Comparison of ENCODE assay signal across 32 mouse cellular contexts in the genomic region with DNA sequence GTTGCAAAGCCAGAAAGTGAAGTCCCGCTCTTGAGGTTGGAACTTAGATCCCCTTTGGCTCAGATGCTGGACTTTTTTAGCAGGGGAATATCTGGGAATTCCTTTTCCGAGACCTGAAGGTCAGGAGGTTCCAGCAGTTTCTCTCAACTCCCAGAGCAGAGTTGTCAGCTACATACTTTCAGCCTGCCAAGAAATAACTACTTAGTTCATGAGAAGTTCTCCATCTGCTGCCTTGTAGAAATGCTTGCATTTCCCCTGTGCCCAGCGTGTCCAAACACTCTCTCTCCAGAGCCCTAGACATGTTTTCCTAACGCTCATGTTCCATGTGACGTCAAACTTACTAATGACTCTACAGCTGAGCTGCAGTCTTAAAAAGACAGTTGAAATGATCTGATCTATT. TPM values are rescaled to one million over a fixed set of nuclear protein-coding genes. Genes with fewer than 3 reads are reported as not detected.
DNase-seq lines count a peak whose midpoint lies in the region; ATAC-seq lines count a peak whose summit lies in the region.
"Had no signal": no experiment of that assay in that cellular context is flagged by ENCODE, and none has a peak within 500 bp of the region (broad histone marks: within the 10 kb centered on the region; RNA-seq: fewer than 3 reads in every experiment).

No protein-coding gene starts in this region.

- H3K9me3 ChIP-seq in heart, embryonic 10.5 days = no peaks in the 10 kb centered on the region
- no peaks in the 10 kb centered on the region for H3K9me3 ChIP-seq in hindbrain, embryonic 11.5 days (ENCODE audit: control insufficient read depth, low read length)
- H3K9me3 ChIP-seq: limb, embryonic 15.5 days had no signal

- no peak overlapping the region for H3K9ac ChIP-seq in hindbrain, embryonic 11.5 days (ENCODE audit: low read depth, low read length)
- H3K9ac ChIP-seq: forebrain, postnatal 0 days; hindbrain, embryonic 14.5 days; limb, embryonic 15.5 days; liver, embryonic 14.5 days; lung, embryonic 14.5 days had no signal

- DNase-seq in adrenal gland, postnatal 10 days = peak; percentile 35
- no peak for DNase-seq in adrenal gland, adult 18-20 months (ENCODE audit: low spot score in 2 of 2)
- DNase-seq in heart, adult 8-10 months (ENCODE audit: low spot score) = peak; percentile 21
- DNase-seq in heart, embryonic 10.5 days (ENCODE audit: low spot score) = no peak
- DNase-seq in kidney, postnatal 10 days = peak; percentile 14
- DNase-seq in kidney, adult 8-10 months = no peak
- DNase-seq in hindbrain, embryonic 11.5 days (ENCODE audit: low spot score) = no peak
- DNase-seq: adrenal gland, postnatal 25 days; cerebellum, adult 9-11 months; forebrain, postnatal 0 days; heart, postnatal 14 days; kidney, adult 18-20 months; lung, embryonic 14.5 days; lung, postnatal 4 days; midbrain, embryonic 14.5 days; thymus, adult 18-20 months; thymus, postnatal 36 days had no signal

- no peak for ATAC-seq in hindbrain, embryonic 11.5 days (ENCODE audit: low FRiP score)
- ATAC-seq: activated CD4-positive, CD25-positive, alpha-beta regulatory T cell, adult 4 months; forebrain, postnatal 0 days; inflammation-experienced regulatory T-cells, adult 6 months had no signal

- H3K36me3 ChIP-seq in heart, embryonic 10.5 days = no peaks in the 10 kb centered on the region
- no peaks in the 10 kb centered on the region for H3K36me3 ChIP-seq in hindbrain, embryonic 11.5 days (ENCODE audit: control insufficient read depth, insufficient read depth, low read length)
- H3K36me3 ChIP-seq: limb, embryonic 15.5 days had no signal

- H3K27me3 ChIP-seq in heart, embryonic 10.5 days (ENCODE audit: insufficient read depth, poor library complexity, severe bottlenecking) = no peaks in the 10 kb centered on the region
- no peaks in the 10 kb centered on the region for H3K27me3 ChIP-seq in hindbrain, embryonic 11.5 days (ENCODE audit: control insufficient read depth, insufficient read depth, low read length)
- H3K27me3 ChIP-seq: limb, embryonic 15.5 days had no signal

- H3K4me1 ChIP-seq in heart, embryonic 10.5 days = no peaks in the 10 kb centered on the region; the same call in 1 of the 2 replicates
- no peaks in the 10 kb centered on the region for H3K4me1 ChIP-seq in hindbrain, embryonic 11.5 days (replicated peaks; ENCODE audit: control insufficient read depth, insufficient read depth, low read length)
- H3K4me1 ChIP-seq: limb, embryonic 15.5 days had no signal

- no peak overlapping the region for H3K4me3 ChIP-seq in heart, embryonic 10.5 days
- no peak overlapping the region for H3K4me3 ChIP-seq in hindbrain, embryonic 11.5 days (ENCODE audit: low read depth, low read length)
- H3K4me3 ChIP-seq: left cerebral cortex, adult 2 months; limb, embryonic 15.5 days had no signal

- H3K27ac ChIP-seq in heart, embryonic 10.5 days = no peak overlapping the region
- H3K27ac ChIP-seq in hindbrain, embryonic 11.5 days (ENCODE audit: low read depth, low read length) = no peak overlapping the region
- H3K27ac ChIP-seq: hindbrain, embryonic 14.5 days; left cerebral cortex, adult 2 months; limb, embryonic 15.5 days; liver, embryonic 14.5 days had no signal

- WGBS in heart, embryonic 10.5 days = 79% methylated on average over 5 of the region's 5 CpGs
- WGBS in hindbrain, embryonic 11.5 days = 86% methylated on average over 5 of the region's 5 CpGs

- no peak overlapping the region for H3K4me2 ChIP-seq in hindbrain, embryonic 11.5 days (replicated peaks; ENCODE audit: low read depth, low read length)
- H3K4me2 ChIP-seq: hindbrain, embryonic 14.5 days; limb, embryonic 15.5 days; lung, embryonic 14.5 days had no signal

RNA-seq across cellular contexts. Expression of gene Gm17581, which starts 0.6 kb away (rescaled TPM):
- total RNA-seq in adrenal gland, postnatal 10 days (2021) = not detected
- not detected for total RNA-seq in adrenal gland, adult 18-20 months (2021)
- total RNA-seq in heart, adult 8-10 months (2022) = not detected
- polyA plus RNA-seq in heart, embryonic 10.5 days (2016; fragmentation: Nextera tagmentation; extraction: Ambion mirVana) = not detected in 2 replicates
- polyA plus RNA-seq in hindbrain, embryonic 11.5 days (2014; fragmentation: Nextera tagmentation; extraction: Ambion mirVana) = not detected in 2 replicates
- total RNA-seq: adrenal gland, postnatal 25 days; common myeloid progenitor, adult 5-6 weeks; forebrain, postnatal 0 days; heart, adult 18-20 months; heart, postnatal 14 days; layer of hippocampus, postnatal 10 days; left cerebral cortex, adult 2 months; left cerebral cortex, postnatal 36 days; megakaryocyte-erythroid progenitor cell, adult 5-6 weeks had no signal
- polyA plus RNA-seq: activated CD4-positive, CD25-positive, alpha-beta regulatory T cell, adult 4 months; brain, embryonic 14.5 days; forebrain, embryonic 11.5 days; forebrain, postnatal 0 days; hindbrain, embryonic 14.5 days; inflammation-experienced regulatory T-cells, adult 6 months; limb, embryonic 15.5 days; liver, embryonic 14.5 days; lung, embryonic 14.5 days; midbrain, embryonic 14.5 days; neural tube, embryonic 11.5 days; spleen, adult 2 months had no signal

RNA-seq across cellular contexts. Expression of gene Edem2, which starts 5.8 kb away (rescaled TPM):
- 10 to 100 TPM; 32.0 to 39.6 TPM for total RNA-seq in adrenal gland, postnatal 10 days (2021)
- 10 to 100 TPM; 36.9 to 46.2 TPM for total RNA-seq in adrenal gland, adult 18-20 months (2021)
- total RNA-seq in heart, adult 8-10 months (2022) = 1 to 10 TPM; 5.7 to 7.8 (median 6.4) TPM
- polyA plus RNA-seq in heart, embryonic 10.5 days (2016; fragmentation: Nextera tagmentation; extraction: Ambion mirVana) = 31.5 and 34.4 TPM in 2 replicates
- polyA plus RNA-seq in hindbrain, embryonic 11.5 days (2014; fragmentation: Nextera tagmentation; extraction: Ambion mirVana) = 36.0 and 37.4 TPM in 2 replicates

RNA-seq across cellular contexts. Expression of gene Procr, which starts 15.8 kb away (rescaled TPM):
- total RNA-seq in adrenal gland, postnatal 10 days (2021) = 10 to 100 TPM; 20.6 to 34.4 TPM
- total RNA-seq in adrenal gland, adult 18-20 months (2021) = 100 to 1,000 TPM in 1 of 2 experiments, 10 to 100 TPM in 1; 44.9 to 104 TPM
- 1 to 10 TPM; 1.9 to 2.8 (median 2.3) TPM for total RNA-seq in heart, adult 8-10 months (2022)
- polyA plus RNA-seq in heart, embryonic 10.5 days (2016; fragmentation: Nextera tagmentation; extraction: Ambion mirVana) = 5.3 and 6.6 TPM in 2 replicates
- polyA plus RNA-seq in hindbrain, embryonic 11.5 days (2014; fragmentation: Nextera tagmentation; extraction: Ambion mirVana) = 2.5 and 3.1 TPM in 2 replicates
- total RNA-seq: megakaryocyte-erythroid progenitor cell, adult 5-6 weeks had no signal
- polyA plus RNA-seq: activated CD4-positive, CD25-positive, alpha-beta regulatory T cell, adult 4 months had no signal

RNA-seq across cellular contexts. Expression of gene Mmp24, which starts 40.1 kb away (rescaled TPM):
- 1 to 10 TPM; 2.5 to 3.4 TPM for total RNA-seq in adrenal gland, postnatal 10 days (2021)
- 1 to 10 TPM; 1.2 to 2.3 TPM for total RNA-seq in adrenal gland, adult 18-20 months (2021)
- total RNA-seq in heart, adult 8-10 months (2022) = not detected
- polyA plus RNA-seq in heart, embryonic 10.5 days (2016; fragmentation: Nextera tagmentation; extraction: Ambion mirVana) = 0.06 TPM in 1 of 2 replicates, not detected in the other
- 3.2 and 3.4 TPM in 2 replicates for polyA plus RNA-seq in hindbrain, embryonic 11.5 days (2014; fragmentation: Nextera tagmentation; extraction: Ambion mirVana)
- total RNA-seq: heart, adult 18-20 months had no signal
- polyA plus RNA-seq: inflammation-experienced regulatory T-cells, adult 6 months; lung, embryonic 14.5 days; spleen, adult 2 months had no signal

RNA-seq across cellular contexts. Expression of gene Trpc4ap, which starts 42.9 kb away (rescaled TPM):
- 100 to 1,000 TPM; 103 to 118 TPM for total RNA-seq in adrenal gland, postnatal 10 days (2021)
- total RNA-seq in adrenal gland, adult 18-20 months (2021) = 100 to 1,000 TPM; 123 to 144 TPM
- total RNA-seq in heart, adult 8-10 months (2022) = 10 to 100 TPM; 85.4 to 95.8 (median 88.4) TPM
- 101 and 107 TPM in 2 replicates for polyA plus RNA-seq in heart, embryonic 10.5 days (2016; fragmentation: Nextera tagmentation; extraction: Ambion mirVana)
- polyA plus RNA-seq in hindbrain, embryonic 11.5 days (2014; fragmentation: Nextera tagmentation; extraction: Ambion mirVana) = 154 and 157 TPM in 2 replicates

Comparison
In these comparisons a context has a peak if more than half of its experiments do, and no peak if none do; other contexts are left out.
1. DNase-seq: peak in adrenal gland, postnatal 10 days (single experiment), heart, adult 8-10 months (single experiment) and kidney, postnatal 10 days (single experiment); none in adrenal gland, adult 18-20 months (0 of 2), heart, embryonic 10.5 days (single experiment), kidney, adult 8-10 months (0 of 2) and hindbrain, embryonic 11.5 days (single experiment).
2. RNA of gene Procr, which starts 15.8 kb away (total RNA-seq): 44.9 to 104 TPM in adrenal gland, adult 18-20 months and 20.6 to 34.4 TPM in adrenal gland, postnatal 10 days; 1.9 to 2.8 TPM in heart, adult 8-10 months; every median in the first group is over 4 times any median in the second.